Mouse (Mus musculus) cerebellum, adult 2 months (tissue): ENCODE results near the gene Tcf7l2. TPM values are rescaled to one million over a fixed set of nuclear protein-coding genes. Genes with fewer than 3 reads are reported as not detected.

Experiments used
- DNase-seq, 2 experiments: peaks; one replicate each; pipeline ENCODE4 v3.0.0; 2021
- H3K27ac ChIP-seq: fragments of 200-500 bp; 2 replicates; pipeline ENCODE4 v1.5.1; 2012; ENCODE audit warnings: low read length, control low read depth, inconsistent platforms; ENCODE audit not compliant: insufficient read depth
- H3K27me3 ChIP-seq: fragments of 200-500 bp; 2 replicates; pipeline ENCODE4 v1.6.1; 2012; ENCODE audit warnings: inconsistent platforms, mild to moderate bottlenecking, low read length, moderate library complexity; ENCODE audit not compliant: control insufficient read depth, insufficient read depth
- H3K4me1 ChIP-seq: fragments of 200-500 bp; 2 replicates; pipeline ENCODE4 v1.6.1; 2011; ENCODE audit warnings: low read length; ENCODE audit not compliant: control insufficient read depth, insufficient read depth
- H3K4me3 ChIP-seq: fragments of 200-500 bp; replicated peaks from 2 replicates; pipeline ENCODE3; 2011; ENCODE audit warnings: mild to moderate bottlenecking, low read depth, low read length, control low read depth; ENCODE audit not compliant: insufficient read depth
- CTCF ChIP-seq: fragments of 200-500 bp; IDR thresholded peaks from 2 replicates; pipeline ENCODE4 v1.5.1; 2011; ENCODE audit warnings: low read depth, mild to moderate bottlenecking, control low read depth, low read length, moderate library complexity, borderline replicate concordance; ENCODE audit not compliant: insufficient read depth
- POLR2A ChIP-seq: fragments of 200-500 bp; IDR thresholded peaks from 2 replicates; pipeline ENCODE4 v1.6.1; 2011; ENCODE audit warnings: low read length, control low read depth, borderline replicate concordance; ENCODE audit not compliant: insufficient read depth
- WGBS: fragments of 180-500 bp; shearing (Covaris S2); methylation state at CpG from one replicate; pipeline ENCODE4 v1.1.7; 2018; 5-methylcytosine and 5-hydroxymethylcytosine counted together
- polyA plus RNA-seq: library from polyadenylated mRNA; depleted of rRNA; stranded (reverse); fragments of >200 nt; gene quantifications from 2 replicates; pipeline ENCODE4 v1.2.3, GENCODE M21; 2012

Tcf7l2 gene
- polyA plus RNA-seq, 1 experiment = 23.3 TPM

DNA sequence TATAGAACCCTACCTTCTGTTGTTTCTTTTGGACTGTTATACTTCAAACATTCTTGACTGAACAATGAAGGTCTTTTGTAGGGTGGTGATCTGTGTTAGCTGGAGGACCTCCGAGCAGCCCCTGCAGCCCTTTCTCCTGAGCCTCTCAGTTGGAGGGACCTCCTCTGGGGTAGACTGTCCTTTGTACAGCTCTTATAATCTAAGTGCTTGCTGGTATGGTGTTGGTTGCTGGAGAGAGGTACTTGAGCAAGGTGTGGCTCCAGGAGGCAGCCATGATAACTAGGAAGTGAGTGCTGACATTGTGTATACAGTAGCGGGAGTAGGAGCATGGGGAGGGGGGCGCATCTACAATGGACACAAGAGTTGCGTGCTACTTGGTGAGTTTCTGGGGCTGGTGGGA lies 58.4 kb downstream of the Tcf7l2 start:
- WGBS = 95% methylated on average over 4 of the region's 4 CpGs
- TF ChIP-seq CTCF (no peak), POLR2A (no peak)
- H3K4me3 ChIP-seq = no peak overlapping the region
- H3K27ac ChIP-seq = no peak overlapping the region
- H3K4me1 ChIP-seq = no peaks in the 10 kb centered on the region
- no peaks in the 10 kb centered on the region for H3K27me3 ChIP-seq
- no peak for DNase-seq

DNA sequence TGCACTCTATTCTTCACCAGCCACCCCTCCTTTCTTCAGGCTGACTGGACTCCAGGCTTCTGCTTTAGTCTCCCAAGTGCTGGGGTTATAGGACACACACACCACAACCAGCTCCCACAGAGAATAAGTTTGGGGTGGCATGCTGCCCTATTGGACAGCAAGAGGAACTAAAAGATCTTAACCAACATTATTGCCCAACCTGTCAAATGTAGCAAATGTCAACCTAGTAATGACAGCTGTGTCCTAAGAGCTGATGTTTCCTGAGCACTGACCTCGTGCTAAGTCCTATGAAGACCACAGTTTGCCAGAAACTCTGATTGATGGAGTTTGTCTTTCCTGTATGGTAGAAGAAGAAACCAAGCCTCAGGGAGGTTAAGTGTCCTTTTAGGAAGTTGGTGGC lies 61.5 kb downstream of the Tcf7l2 start:
- Histone ChIP-seq H3K27ac (no peak overlapping the region), H3K27me3 (no peaks in the 10 kb centered on the region), H3K4me1 (no peaks in the 10 kb centered on the region), H3K4me3 (no peak overlapping the region)
- WGBS = 70% methylated on average over 1 of the region's 1 CpGs
- TF ChIP-seq CTCF (no peak), POLR2A (no peak)
- no peak for DNase-seq

DNA sequence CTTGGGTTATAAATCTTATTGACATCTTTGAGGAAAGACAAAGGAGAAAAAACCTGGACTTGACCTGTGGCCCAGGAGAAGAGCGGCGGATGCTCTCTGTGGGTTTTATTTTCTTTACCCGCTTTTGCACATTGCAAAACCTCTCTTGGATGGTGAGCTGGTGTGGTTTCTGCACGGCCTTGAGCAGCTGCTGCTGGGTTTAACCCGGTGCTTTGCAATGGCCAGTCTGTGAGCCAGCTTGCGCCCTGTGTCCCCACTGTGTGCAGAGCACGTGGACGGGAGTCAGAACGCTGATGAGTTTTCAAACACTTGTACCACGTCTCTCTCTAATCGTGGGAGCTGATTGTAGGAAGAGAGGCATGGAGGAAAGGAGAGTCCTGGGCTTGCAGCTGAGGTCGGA lies 62.2 kb downstream of the Tcf7l2 start:
- H3K4me3 ChIP-seq = no peak overlapping the region
- no peaks in the 10 kb centered on the region for H3K4me1 ChIP-seq
- no peak for DNase-seq
- no peak overlapping the region for H3K27ac ChIP-seq
- H3K27me3 ChIP-seq = no peaks in the 10 kb centered on the region
- TF ChIP-seq POLR2A = no peak
- no peak for TF ChIP-seq CTCF
- WGBS = 86% methylated on average over 12 of the region's 12 CpGs

DNA sequence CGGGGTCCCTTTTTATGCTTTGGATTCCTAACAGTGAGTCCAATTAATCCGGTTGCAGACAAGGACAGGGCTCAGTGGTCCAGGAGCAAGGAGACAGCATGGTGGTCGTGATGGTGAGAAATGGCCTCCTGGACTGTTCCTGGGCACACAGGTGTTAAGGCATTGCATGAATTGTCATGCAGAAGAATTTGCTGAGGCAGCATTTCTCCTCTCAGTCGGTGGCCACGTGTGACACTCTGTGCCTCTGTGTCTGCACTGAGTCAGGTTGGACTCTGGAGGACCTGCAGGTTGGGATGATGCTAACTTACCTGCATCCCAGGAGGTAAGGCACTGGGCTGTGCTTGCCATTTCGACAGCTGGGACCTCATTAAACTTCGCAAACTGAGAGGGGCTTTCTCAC lies 63.2 kb downstream of the Tcf7l2 start:
- TF ChIP-seq POLR2A = no peak
- no peak for TF ChIP-seq CTCF
- WGBS = 82% methylated on average over 7 of the region's 7 CpGs
- no peak for DNase-seq
- no peak overlapping the region for H3K4me3 ChIP-seq
- no peaks in the 10 kb centered on the region for H3K4me1 ChIP-seq
- H3K27ac ChIP-seq = no peak overlapping the region
- no peaks in the 10 kb centered on the region for H3K27me3 ChIP-seq

DNA sequence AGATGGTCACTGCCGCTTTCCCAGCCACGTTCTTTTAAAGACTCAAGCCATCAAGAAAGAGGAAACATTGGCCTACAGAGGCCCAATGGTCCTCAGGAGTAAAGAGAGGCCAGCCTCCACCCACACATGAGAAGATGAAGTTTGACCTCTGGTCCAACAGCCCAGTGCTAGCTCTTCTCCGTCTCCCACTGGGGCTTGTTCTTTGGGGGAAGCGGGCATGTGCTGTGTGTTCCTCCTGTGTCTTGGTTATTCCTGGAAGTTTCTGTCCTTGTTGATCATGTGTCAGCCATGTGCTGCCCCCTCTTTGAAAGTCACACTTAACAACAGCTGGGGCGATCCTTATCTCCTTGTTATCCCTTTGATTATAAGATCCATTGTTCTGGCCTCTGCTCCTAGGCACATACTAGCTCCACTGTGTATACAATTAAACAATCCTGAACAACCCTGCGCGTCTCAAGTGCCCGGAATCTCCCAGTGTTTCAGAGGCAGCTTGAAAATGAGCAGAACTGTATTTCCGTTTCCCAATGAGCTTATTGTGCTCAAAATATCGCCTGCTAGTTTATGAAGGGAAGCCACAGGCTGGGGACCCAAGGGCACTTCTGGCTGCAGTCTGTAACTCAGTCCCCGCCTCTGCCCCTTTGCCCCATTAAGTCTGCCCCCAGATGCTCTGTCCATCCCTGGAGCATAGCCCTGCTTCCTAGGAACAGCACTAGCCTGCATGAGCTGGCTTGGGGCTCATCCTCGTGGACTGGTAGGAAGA lies 65.0 kb downstream of the Tcf7l2 start:
- DNase-seq = no peak
- no peak for TF ChIP-seq POLR2A
- no peak for TF ChIP-seq CTCF
- WGBS = 65% methylated on average over 12 of the region's 12 CpGs
- Histone ChIP-seq H3K27ac (no peak overlapping the region), H3K4me1 (peaks cover 2% of the 10 kb centered on the region; the same call in 1 of the 2 replicates), H3K27me3 (no peaks in the 10 kb centered on the region), H3K4me3 (no peak overlapping the region)

DNA sequence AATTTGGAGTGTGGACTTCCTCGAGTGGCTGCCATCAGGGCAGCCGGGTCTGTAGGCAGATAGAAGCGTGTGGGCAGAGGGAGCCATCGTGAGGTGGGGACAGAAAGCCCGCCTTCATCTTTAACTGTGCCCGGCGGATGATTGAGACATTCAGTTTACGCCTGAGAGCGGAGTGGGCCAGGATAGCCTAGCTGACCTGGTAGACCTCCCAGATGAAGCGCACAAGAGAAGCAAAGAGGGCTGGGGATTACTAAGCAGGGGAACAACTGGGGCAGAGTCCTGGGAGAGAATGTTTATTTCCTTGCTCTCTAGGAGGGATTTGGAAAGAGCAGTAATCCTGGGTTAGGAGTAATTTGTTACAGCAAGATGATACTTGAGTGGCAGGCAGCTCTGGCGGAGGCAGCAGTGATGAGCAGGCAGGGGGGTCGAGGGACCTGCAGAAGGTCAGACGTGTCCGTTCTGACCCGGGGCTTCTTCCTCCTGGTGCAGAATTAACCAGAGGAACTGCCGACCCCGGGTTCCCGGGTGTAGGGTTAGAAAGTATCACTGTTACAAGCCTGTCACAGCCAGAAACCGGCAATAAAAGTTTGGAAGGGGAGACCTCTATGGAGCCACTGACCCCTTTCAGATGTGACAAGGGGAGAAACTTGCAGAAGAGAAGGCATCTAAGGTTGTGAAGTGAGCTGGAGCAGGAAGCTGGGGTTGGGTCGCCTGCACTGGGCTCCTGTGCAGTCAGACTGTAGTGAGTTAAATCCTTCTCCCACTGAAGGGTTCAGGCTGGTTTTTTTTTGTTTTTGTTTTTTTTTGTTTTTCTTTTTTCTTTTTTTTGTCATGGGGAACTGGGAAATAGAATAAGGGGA lies 65.8 kb downstream of the Tcf7l2 start:
- peaks cover 2% of the 10 kb centered on the region; the same call in 1 of the 2 replicates for H3K4me1 ChIP-seq
- DNase-seq = no peak
- WGBS = 35% methylated on average over 20 of the region's 20 CpGs
- no peaks in the 10 kb centered on the region for H3K27me3 ChIP-seq
- TF ChIP-seq CTCF = no peak
- TF ChIP-seq POLR2A = no peak
- H3K4me3 ChIP-seq = no peak overlapping the region
- H3K27ac ChIP-seq = no peak overlapping the region

DNA sequence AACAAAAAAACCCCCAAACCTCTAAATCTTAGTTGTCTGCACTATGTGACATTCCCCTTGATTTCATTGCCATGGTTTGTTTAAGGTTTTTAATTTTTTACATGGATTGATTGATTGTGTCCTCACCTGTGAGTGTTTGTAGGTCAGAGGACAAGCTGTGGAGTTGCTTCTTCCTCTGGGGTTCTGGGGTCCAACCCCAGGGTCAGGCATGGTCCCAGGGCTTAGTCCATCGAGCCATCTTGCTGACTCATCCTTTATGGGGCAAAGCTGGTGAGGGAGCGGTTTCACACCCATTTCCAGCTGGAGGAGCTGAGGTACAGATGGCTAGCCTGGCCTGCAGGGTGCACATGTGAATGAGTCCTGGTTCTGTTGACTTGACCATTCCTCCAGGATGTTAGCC lies 66.7 kb downstream of the Tcf7l2 start:
- WGBS = 81% methylated on average over 2 of the region's 2 CpGs
- Histone ChIP-seq H3K4me3 (no peak overlapping the region), H3K4me1 (peaks cover 2% of the 10 kb centered on the region; the same call in 1 of the 2 replicates), H3K27ac (no peak overlapping the region), H3K27me3 (no peaks in the 10 kb centered on the region)
- DNase-seq = no peak
- no peak for TF ChIP-seq POLR2A
- TF ChIP-seq CTCF = no peak
